Mouse (Mus musculus): ENCODE results near the gene Tmem132d. TPM values are rescaled to one million over a fixed set of nuclear protein-coding genes. Genes with fewer than 3 reads are reported as not detected.

The Tmem132d gene
- total RNA-seq, 2 experiments from 2014 or later: 14.1 to 16.7 TPM

- DNase-seq (ENCODE audit: low spot score in 2 of 2): no peak
Observed at GRCm38 (mm10) chr5:128233101-128233500, 199.8 kb downstream of the Tmem132d start.

DNA sequence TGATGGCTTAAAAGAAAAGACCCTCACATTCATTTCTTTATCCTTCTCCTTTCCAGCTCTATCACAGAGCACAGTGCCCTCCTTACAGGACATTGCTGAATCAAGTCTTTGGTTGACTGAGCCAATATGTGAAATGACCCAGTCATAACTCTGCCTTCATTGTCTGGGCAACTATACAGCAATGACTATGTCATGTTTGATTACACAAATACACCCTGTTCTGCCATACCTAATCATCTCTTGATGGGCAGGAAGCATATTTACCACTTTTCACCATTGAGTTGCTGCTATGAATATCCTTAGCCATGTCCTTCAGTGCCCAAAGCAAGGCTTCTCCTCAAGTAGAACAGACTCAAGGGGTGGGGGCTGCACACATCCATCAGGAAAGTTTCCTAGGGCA, 214.6 kb downstream of the Tmem132d start:
- no peak for DNase-seq (ENCODE audit: low spot score in 2 of 2)

DNA sequence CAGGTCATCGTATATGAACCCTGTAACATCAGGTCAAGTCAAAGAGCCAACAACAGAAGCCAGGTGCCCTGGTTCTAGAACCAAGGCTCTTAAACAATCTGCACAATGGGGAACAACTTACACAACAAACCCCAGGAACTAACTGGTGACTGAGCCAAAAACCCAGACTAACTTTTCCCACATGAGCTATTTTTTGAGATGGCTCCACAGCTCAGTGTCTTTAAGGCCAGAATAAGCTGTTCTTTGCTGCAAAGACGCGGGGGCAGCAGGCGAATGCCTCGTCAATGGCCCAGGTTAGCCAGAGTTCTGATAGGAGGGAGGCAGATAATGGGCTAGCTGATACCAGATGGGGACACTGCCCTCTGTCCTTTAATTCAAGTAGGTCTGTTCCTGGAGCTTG, 221.8 kb downstream of the Tmem132d start:
- DNase-seq (ENCODE audit: low spot score in 2 of 2): no peak

GRCm38 (mm10) chr5:128205716-128206115, 227.2 kb downstream of the Tmem132d start:
- no peak for DNase-seq (ENCODE audit: low spot score in 2 of 2)

GRCm38 (mm10) chr5:128204685-128205320, 228.1 kb downstream of the Tmem132d start:
- peak; percentile 13 to 16 for DNase-seq (ENCODE audit: low spot score in 2 of 2)

- DNase-seq (ENCODE audit: low spot score in 2 of 2): peak; percentile 2 to 3
Observed at GRCm38 (mm10) chr5:128203879-128204581, 228.8 kb downstream of the Tmem132d start.

GRCm38 (mm10) chr5:128194106-128194505, 238.8 kb downstream of the Tmem132d start:
- no peak for DNase-seq (ENCODE audit: low spot score in 2 of 2)

DNA sequence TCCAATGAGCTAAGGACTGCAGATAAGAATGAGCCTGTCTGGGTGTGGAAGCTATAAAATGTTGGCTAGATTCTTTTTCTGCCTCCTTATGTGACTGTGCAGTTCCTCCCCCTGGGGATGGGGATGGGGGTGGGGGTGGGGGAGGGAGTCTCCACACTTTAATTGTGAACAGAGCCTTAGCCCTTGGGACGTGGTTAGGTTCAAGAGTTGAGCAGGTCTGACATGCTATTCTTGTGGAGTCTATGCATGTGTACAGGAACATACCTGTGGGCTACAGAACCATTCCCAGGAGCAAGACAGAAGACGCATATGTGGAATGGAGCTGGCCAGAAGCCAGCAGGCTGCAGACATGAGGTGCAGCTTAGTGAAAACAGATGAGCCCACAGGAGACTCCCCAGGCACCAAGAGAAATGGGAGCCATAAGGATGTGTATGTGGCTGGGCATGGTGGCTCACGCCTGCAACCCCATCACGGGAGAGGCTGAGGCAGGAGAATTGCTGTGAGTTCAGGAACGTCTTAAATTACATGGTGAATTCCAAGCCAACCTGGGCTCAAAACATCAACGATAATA, 240.3 kb downstream of the Tmem132d start:
- DNase-seq (ENCODE audit: low spot score in 2 of 2): no peak

- no peak for DNase-seq (ENCODE audit: low spot score in 2 of 2)
Observed at GRCm38 (mm10) chr5:128191710-128192109, 241.2 kb downstream of the Tmem132d start.

- no peak for DNase-seq (ENCODE audit: low spot score in 2 of 2)
Observed at GRCm38 (mm10) chr5:128190243-128190820, 242.5 kb downstream of the Tmem132d start.

DNA sequence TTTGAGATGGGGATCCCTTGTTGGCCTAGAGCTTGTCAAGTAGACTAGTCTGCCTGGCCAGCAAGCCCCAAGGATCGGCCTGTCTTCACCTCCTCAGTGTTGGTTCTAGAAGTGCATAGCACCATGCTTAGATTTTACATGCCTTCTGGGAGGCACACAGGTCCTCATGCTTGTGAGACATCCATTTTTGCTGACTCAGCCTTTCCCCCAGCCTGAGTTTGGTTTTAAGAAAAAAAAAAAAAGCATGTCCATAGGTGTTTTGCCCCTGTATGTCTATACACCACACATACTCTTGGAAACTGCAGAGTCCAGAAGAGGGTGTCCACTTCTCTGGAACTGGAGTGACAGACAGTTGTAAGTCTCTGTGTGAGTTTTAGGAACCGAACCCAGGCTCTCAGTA, 256.6 kb downstream of the Tmem132d start:
- no peak for DNase-seq (ENCODE audit: low spot score in 2 of 2)

DNA sequence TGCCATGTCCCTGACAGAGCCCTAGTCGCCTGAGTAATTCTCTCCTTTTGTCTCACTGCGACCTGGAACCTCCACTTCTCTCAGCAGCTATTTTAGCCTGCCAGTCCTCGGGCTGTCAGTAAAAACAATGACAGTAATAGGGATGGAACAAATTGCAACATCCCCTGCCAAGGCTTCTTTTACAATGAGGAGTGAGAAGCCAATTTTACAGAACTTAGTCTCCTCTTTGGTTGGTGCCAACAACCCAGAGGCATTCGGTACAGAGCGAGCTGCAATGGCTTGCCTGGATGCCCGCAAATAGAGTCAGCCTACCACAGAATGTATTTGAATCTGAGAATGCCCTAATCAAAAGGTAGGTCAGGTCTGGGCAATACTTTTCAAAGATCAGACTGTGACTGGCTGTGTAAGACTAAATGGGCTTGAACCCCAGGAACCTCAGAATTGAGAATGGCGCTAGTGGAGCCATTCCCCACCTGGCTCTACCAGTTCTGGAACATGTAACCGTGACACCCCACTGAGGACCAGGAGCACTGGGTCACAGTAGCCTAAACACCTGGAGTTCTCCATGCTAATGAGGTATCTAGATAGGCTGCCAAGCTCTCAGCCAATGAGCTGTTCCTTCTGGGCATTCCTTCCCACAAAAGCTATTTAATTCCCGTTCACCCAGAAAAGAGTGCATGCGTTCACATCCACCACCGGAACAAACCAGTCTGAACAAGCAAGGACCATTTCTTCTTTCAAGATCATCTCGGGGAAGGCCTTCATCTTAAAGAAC, 273.8 kb downstream of the Tmem132d start:
- DNase-seq (ENCODE audit: low spot score in 2 of 2): peak; percentile 22 to 75

GRCm38 (mm10) chr5:128151461-128151860, 281.4 kb downstream of the Tmem132d start:
- DNase-seq (ENCODE audit: low spot score in 2 of 2): no peak

DNA sequence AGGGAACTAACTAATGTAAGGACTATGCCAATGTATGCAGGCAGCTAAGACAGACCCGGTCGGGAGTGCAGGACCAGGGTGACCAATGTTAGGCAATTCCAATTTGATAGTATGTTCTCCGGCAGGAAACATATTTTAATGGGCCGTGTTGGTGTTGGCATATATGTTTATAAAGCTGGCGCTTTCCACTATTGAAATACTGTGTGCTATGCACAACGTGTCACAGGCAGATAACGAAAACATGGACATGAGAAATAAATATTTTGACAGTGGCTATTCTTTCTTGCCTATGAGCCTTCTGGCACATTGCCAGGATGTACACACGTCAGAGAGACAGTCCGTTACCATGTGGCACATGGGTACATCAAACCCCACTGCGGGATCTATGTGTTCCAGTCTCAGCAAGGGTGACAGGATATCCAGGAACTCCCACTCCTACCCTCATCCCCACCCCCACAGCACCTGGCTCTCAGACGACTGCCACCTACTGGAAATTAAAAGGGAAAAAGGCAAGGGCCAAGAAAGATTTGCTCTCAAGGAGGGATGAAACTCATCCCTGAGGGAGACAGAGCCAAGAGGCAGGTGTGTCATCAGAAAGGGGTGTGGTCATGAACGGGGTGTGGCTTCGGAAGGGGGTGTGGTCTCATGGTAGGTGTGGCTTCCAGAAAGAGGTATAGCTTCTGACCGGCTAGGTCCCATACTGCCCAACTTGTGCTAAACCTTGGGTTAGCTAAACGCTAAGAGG, 285.8 kb downstream of the Tmem132d start:
- no peak for DNase-seq (ENCODE audit: low spot score in 2 of 2)

DNA sequence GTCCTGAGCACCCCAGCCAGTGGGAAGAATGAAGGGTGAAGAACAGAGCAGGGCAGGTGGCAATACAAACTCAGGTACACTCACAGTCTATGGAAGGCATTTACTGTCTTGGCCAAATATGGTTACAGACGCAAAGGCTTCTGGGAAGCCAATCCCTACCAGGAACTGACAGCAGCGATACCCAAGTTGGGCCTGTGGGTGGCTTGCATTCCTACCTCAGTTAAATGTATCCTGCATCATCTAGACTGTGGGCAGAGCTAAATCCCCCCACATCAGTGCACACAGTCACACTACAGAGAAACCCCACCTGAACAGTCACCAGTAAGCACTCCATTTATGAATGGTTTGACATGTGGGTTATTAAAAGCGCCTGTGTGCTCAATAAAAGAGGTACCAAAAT, 288.1 kb downstream of the Tmem132d start:
- no peak for DNase-seq (ENCODE audit: low spot score in 2 of 2)

DNA sequence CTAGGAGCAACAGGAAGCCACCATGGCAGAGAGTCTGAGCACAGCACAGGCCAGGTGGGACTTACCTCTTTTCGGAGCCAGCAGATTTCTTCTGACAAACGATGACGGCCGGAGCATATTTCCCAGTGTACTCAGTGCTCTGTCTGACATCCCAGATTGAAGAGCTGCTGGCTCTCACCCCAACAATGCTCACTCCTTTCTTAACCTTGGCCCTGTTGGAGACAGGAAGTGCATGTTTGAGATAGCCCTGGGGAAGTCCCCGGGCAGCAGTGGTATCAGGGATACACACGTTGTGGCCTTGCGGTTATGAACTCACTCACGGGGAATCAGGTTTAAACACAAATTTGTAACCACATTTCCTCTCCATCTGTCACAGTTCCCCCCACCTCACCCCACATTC, 296.1 kb downstream of the Tmem132d start:
- DNase-seq (ENCODE audit: low spot score in 2 of 2): no peak

GRCm38 (mm10) chr5:128122656-128123055, 310.2 kb downstream of the Tmem132d start:
- no peak for DNase-seq (ENCODE audit: low spot score in 2 of 2)

DNA sequence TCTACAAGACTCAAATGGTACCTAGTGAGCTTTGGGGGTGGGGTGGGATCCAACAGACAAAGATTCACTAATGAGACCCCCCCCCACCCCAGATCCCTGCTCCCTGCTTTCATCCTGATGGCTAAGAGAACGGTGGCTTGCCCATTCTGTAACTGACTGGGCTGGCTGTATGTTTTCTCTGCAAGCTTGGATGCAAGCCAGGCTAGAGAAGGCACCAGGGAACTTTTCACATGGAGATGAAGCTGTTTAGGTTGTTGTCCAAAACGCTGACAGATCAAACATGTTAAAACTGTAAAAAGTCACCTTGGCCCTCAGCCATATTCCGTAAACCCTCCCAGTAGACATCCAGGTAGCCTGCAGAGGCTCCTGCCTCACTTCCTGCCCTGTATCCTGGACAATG, 313.7 kb downstream of the Tmem132d start:
- DNase-seq (ENCODE audit: low spot score in 2 of 2): no peak

GRCm38 (mm10) chr5:128113107-128113506, 319.8 kb downstream of the Tmem132d start:
- DNase-seq (ENCODE audit: low spot score in 2 of 2): no peak

GRCm38 (mm10) chr5:128112518-128112917, 320.4 kb downstream of the Tmem132d start:
- DNase-seq (ENCODE audit: low spot score in 2 of 2): no peak

DNA sequence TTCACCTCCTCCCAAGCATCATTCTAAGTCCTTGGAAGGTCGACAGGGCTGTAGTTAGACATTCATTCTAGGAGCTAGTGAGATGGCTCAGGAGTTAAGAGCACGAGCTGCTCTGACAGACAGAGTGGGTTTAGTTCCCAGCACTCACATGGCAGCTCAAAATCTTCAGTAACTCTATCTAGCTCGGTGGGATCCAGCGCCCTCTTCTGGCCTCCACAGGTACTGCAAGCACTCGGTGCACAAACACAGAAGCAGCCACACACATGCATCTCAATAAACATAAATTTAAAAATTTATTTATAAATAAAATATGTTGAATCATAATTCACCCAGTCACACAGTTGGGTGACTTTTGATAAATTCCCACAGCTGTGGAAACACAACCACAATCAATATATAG, 321.2 kb downstream of the Tmem132d start:
- no peak for DNase-seq (ENCODE audit: low spot score in 2 of 2)

Data from layer of hippocampus, postnatal 14 days (tissue).